Mouse (Mus musculus) embryonic facial prominence, embryonic 12.5 days (tissue): ENCODE results near the gene Prss21. TPM values are rescaled to one million over a fixed set of nuclear protein-coding genes. Genes with fewer than 3 reads are reported as not detected.

Experiments
- ATAC-seq: fragments of 200-750 bp; cut with Nextera tagmentation; 2 replicates; pipeline ENCODE4 v1.8.0; 2017; ENCODE audit not compliant: insufficient number of reproducible peaks, insufficient read depth, low FRiP score, low TSS enrichment
- H3K27ac ChIP-seq: fragments of 300-500 bp; sonication (generic); 2 replicates; pipeline ENCODE4 v1.5.1; 2016; ENCODE audit warnings: mild to moderate bottlenecking
- H3K27me3 ChIP-seq: fragments of 300-500 bp; sonication (generic); 2 replicates; pipeline ENCODE4 v1.6.1; 2016; ENCODE audit warnings: mild to moderate bottlenecking, moderate library complexity
- H3K36me3 ChIP-seq: fragments of 300-500 bp; sonication (generic); 2 replicates; pipeline ENCODE4 v1.6.1; 2016; ENCODE audit warnings: mild to moderate bottlenecking
- H3K4me1 ChIP-seq: fragments of 300-500 bp; sonication (generic); 2 replicates; pipeline ENCODE4 v1.6.1; 2016
- H3K4me2 ChIP-seq: fragments of 300-500 bp; sonication (generic); replicated peaks from 2 replicates; pipeline ENCODE4 v1.6.1; 2016; ENCODE audit warnings: mild to moderate bottlenecking, moderate library complexity
- H3K4me3 ChIP-seq: fragments of 300-500 bp; sonication (generic); 2 replicates; pipeline ENCODE4 v1.5.1; 2016; ENCODE audit warnings: mild to moderate bottlenecking
- H3K9ac ChIP-seq: fragments of 300-500 bp; sonication (generic); 2 replicates; pipeline ENCODE4 v1.6.1; 2016; ENCODE audit warnings: mild to moderate bottlenecking, moderate library complexity
- H3K9me3 ChIP-seq: fragments of 300-500 bp; sonication (generic); 2 replicates; pipeline ENCODE4 v1.6.1; 2016; ENCODE audit warnings: mild to moderate bottlenecking, moderate library complexity
- WGBS: fragments of 180-500 bp; shearing (Covaris S2); methylation state at CpG from one replicate; pipeline ENCODE4 v1.1.7; 2016; 5-methylcytosine and 5-hydroxymethylcytosine counted together
- polyA plus RNA-seq: library from polyadenylated mRNA; unstranded; fragments of >200 nt; fragmentation: Nextera tagmentation; extraction: Ambion mirVana; gene quantifications from 2 replicates; pipeline ENCODE4 v1.2.1, GENCODE M21; 2016

Prss21 gene
- polyA plus RNA-seq, 1 experiment from 2014 or later = not detected

DNA sequence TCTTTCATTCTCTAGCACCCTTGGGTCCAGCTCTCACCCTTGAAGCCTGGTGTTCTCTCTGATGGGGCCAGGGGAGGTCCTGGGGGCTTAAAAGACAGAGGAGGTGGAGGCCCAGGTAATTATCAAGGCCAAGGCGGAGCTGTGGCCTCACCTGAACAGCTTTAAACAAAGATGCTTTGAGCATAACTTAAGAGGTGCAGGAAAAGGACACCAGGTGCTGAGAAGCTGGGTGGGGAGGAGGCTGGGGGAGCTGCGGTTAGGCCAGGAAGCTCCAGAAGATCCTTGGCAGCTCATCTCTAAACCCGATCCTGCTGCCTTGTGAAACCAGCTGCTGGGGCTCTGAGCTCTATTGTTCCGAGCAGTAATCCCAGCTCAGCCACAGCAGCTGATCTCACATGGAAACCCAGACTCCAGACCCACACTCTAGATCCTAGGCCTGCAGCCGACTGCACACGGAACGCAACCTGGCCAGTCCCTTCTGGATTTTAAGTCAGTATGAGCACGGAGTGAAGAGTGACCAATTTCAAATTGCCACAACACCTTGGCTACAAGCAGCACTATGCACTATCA lies 31.8 kb upstream of the Prss21 start, which contains the start of gene Prss33:
Prss33 (minus strand) TSS at position 51 of the 570 bp plus-strand sequence.
- peaks cover 34% of the 10 kb centered on the region; the same call in 1 of the 2 replicates for H3K27me3 ChIP-seq

DNA sequence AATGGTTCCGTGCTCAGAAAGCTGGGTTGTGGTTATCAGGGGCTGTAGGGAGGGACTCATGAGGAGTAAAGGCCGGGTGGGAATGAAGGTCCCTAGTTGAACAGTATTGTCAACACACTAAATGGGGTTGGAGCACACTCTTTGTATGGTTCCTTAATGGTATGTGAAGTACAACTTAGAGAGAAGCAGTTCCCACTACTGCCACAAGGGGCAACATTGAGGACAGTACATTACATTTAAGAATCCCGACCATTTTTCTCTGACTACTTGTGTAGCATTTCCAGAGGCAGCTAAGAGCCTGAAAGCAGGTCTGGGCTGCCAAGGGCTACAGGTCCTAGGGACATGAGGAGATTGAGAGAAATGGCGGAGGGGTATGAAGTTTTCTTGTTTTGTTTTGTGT lies 26.7 kb upstream of the Prss21 start:
- no peak for ATAC-seq
- 33% methylated on average over 4 of the region's 4 CpGs for WGBS

More for the DNA sequence above, 31.8 kb upstream of the Prss21 start, which contains the start of gene Prss33:
- Histone ChIP-seq H3K36me3 (no peaks in the 10 kb centered on the region), H3K27ac (no peak within 1 kb of the TSS), H3K4me2 (no peak within 1 kb of the TSS), H3K9me3 (no peaks in the 10 kb centered on the region), H3K9ac (no peak within 1 kb of the TSS), H3K4me1 (no peaks in the 10 kb centered on the region), H3K4me3 (no peak within 1 kb of the TSS)
- WGBS = 66% methylated on average over 8 of the region's 8 CpGs
- no peak for ATAC-seq

DNA sequence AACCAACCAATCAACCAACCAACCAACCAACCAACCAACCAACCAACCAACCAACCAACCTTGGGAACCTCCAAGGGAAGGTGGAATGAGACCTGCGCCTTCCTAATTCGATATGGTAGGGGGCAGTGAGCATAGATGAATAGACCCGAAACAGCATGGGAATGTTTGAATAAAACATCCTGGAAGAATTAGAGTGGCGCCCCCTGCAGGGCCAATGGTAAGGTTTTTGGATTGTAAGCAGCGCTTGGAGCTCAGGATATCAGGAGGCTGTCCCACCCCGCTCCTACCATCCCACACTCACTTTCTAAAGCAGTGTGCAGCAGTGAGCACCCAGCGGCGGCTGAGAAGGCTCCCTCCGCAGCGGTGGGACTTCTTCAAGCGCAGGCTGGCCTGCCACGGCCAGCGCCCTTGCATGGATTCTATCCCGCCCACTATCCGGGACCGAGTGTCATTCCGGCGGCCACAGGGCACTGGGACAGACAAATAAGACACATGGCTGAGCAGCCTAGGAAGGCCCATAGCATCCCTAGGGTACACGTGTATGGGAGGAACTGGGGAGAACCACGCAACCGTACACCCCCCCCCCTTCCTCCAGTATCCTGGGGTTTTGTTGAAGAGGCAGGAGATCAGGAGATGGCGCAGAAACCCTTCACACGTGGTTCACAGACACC lies 24.6 kb upstream of the Prss21 start:
- H3K9ac ChIP-seq = no peak overlapping the region
- peak overlapping the region; percentile 40 for H3K4me2 ChIP-seq
- H3K4me1 ChIP-seq = no peaks in the 10 kb centered on the region
- no peaks in the 10 kb centered on the region for H3K9me3 ChIP-seq
- no peak overlapping the region for H3K27ac ChIP-seq
- no peaks in the 10 kb centered on the region for H3K36me3 ChIP-seq
- H3K4me3 ChIP-seq = 0 out of 2 replicates have a peak overlapping the region, but pooled peaks have one; percentile 15
- 42% methylated on average over 23 of the region's 23 CpGs for WGBS
- no peak for ATAC-seq
- peaks cover 5% of the 10 kb centered on the region; the same call in 1 of the 2 replicates for H3K27me3 ChIP-seq

More for the DNA sequence above, 26.7 kb upstream of the Prss21 start:
- Histone ChIP-seq H3K36me3 (no peaks in the 10 kb centered on the region), H3K4me2 (no peak overlapping the region), H3K27ac (no peak overlapping the region), H3K27me3 (peaks cover 8% of the 10 kb centered on the region; the same call in 1 of the 2 replicates), H3K4me1 (no peaks in the 10 kb centered on the region), H3K9me3 (no peaks in the 10 kb centered on the region), H3K4me3 (no peak overlapping the region), H3K9ac (no peak overlapping the region)

DNA sequence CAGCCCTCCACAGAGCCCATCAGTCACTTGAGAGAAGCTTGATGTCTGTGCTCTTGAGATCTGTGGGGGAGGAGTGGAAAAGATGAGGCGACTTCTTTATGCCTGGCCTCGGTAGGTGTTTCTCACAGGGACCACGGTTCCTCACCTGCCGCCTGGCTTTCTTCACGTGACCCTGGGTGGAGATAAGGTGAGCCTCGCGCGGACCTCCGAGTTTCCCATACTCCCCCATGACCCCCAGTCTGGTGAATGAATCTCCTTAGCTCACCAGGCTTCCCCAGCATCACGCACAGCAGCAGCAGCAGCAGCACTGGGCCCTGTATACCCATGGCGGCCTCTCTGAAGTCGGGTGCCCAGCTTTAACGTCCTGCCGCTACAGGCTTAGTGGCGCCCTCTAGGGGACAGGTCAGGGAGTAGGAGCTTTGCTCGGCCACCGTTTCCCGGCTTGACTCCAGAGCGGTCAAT lies 24.0 kb upstream of the Prss21 start, which contains the start of the genes Prss32 and Prss41:
Prss32 (plus strand) TSS at position 44 of the 462 bp plus-strand sequence.
Prss41 (minus strand) TSS at position 361 of the 462 bp plus-strand sequence.
- Histone ChIP-seq H3K4me2 (peak within 1 kb of the TSS; percentile 40), H3K4me3 (peak within 1 kb of the TSS; percentile 15; the same call in 1 of the 2 replicates), H3K27ac (no peak within 1 kb of the TSS), H3K4me1 (no peaks in the 10 kb centered on the region), H3K27me3 (peaks cover 5% of the 10 kb centered on the region; the same call in 1 of the 2 replicates), H3K9me3 (no peaks in the 10 kb centered on the region), H3K9ac (peak within 1 kb of the TSS; percentile 10; the same call in 1 of the 2 replicates), H3K36me3 (no peaks in the 10 kb centered on the region)
- 12% methylated on average over 19 of the region's 19 CpGs for WGBS
- ATAC-seq = no peak

DNA sequence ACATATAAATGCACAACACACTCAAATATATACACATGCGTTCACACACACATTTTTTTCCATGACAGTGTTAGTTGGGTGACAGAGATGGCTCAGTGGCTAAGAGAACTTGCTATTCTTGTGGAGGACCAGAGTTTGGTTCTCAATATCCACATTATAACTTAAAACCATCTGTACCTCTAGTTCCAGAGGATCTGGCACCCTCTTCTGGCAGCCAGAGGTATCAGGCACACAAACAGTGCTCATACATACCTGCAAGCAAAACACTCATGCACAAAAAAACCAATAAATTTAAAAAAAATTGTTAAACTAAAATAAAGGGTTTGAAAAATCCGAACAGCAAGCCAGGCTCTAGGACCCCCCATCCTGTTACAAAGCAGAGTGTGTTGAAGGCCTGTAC lies 17.8 kb upstream of the Prss21 start:
- Histone ChIP-seq H3K4me3 (no peak overlapping the region), H3K4me2 (no peak overlapping the region), H3K27ac (no peak overlapping the region), H3K27me3 (no peaks in the 10 kb centered on the region), H3K4me1 (no peaks in the 10 kb centered on the region), H3K9me3 (no peaks in the 10 kb centered on the region), H3K9ac (no peak overlapping the region), H3K36me3 (no peaks in the 10 kb centered on the region)
- ATAC-seq = no peak
- 56% methylated on average over 2 of the region's 2 CpGs for WGBS

DNA sequence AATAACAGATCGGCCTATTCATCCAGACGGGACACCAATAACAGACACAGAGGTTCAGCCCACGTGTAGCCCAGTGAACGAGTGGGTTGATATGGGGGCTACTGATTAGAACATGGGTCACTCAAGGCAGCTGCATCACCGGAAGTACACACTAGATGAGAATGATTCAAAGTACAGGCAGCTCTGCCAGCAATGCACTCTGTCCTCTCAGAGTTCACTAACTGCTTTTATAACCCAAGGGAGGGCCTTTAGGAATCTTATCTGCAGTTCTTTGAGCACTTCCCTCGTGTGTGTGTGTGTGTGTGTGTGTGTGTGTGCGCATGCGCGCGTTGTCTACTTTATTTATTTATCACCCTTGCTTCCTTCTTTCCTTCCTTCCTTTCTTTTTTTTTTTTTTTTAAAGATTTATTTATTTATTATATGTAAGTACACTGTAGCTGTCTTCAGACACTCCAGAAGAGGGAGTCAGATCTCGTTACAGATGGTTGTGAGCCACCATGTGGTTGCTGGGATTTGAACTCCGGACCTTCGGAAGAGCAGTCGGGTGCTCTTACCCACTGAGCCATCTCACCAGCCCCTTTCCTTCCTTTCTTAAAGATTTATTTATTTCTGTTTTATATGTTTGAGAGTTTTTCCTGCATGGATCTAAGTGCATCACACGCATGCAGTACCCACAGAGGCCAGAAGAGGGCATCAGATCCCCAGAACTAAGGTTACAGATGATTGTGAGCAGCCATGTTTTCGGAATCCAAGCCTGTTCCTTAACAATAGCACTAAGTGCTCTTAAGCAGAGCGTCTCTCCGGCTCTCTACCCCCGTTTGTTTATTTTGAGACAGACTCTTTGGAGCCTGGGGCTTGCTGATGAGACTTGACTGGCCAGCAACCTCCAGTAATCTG lies 16.8 kb upstream of the Prss21 start:
- no peaks in the 10 kb centered on the region for H3K9me3 ChIP-seq
- no peak overlapping the region for H3K27ac ChIP-seq
- WGBS = 60% methylated on average over 18 of the region's 19 CpGs
- H3K36me3 ChIP-seq = no peaks in the 10 kb centered on the region
- H3K9ac ChIP-seq = no peak overlapping the region
- no peak for ATAC-seq
- H3K4me3 ChIP-seq = no peak overlapping the region
- no peaks in the 10 kb centered on the region for H3K27me3 ChIP-seq
- H3K4me2 ChIP-seq = no peak overlapping the region
- H3K4me1 ChIP-seq = no peaks in the 10 kb centered on the region

DNA sequence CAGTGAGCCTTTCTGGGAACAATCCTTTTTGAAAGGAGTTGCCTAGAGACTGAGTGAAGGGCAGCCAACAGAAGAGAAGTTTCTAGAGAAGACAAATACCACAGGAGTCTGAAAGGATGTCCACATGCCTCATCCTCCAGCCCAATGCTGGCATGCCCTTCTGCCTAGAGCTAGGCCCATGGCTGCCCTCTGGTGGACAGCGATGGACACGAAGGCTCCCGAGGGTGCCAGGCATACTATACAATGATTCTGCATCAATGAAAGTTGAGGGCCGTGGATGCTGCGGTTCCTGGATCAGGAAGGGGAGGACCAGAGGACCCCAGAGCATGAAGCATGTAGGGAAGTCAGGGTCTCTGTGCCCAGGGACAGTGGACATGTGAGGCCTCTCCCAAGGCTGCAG lies 14.6 kb upstream of the Prss21 start:
- H3K27ac ChIP-seq = no peak overlapping the region
- H3K9ac ChIP-seq = no peak overlapping the region
- no peaks in the 10 kb centered on the region for H3K4me1 ChIP-seq
- no peaks in the 10 kb centered on the region for H3K9me3 ChIP-seq
- no peak overlapping the region for H3K4me3 ChIP-seq
- ATAC-seq = no peak
- H3K4me2 ChIP-seq = no peak overlapping the region
- H3K27me3 ChIP-seq = no peaks in the 10 kb centered on the region
- H3K36me3 ChIP-seq = no peaks in the 10 kb centered on the region
- WGBS = 28% methylated on average over 5 of the region's 5 CpGs

DNA sequence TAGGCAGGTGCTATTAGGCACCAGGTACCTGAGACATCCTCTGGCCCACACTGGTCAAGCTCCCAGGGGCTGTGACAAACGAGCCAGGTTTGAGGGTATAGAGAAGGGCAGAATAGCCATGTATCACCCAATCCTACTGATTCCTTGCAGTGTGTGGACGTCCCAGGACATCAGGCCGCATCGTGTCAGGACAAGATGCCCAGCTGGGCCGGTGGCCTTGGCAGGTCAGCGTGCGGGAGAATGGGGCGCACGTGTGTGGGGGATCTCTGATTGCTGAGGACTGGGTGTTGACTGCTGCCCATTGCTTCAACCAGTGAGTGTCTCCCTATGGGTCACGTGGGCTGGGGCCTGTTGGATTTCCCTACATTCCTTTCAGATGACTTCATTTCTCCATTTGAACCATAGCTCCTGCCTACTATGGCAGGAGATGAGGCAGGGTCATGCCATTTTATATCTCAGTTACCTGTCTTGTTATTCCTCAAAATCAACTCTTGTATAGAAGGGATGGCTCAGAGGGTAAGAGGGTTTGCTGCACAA lies 13.6 kb upstream of the Prss21 start:
- no peaks in the 10 kb centered on the region for H3K36me3 ChIP-seq
- H3K27ac ChIP-seq = no peak overlapping the region
- no peak for ATAC-seq
- no peaks in the 10 kb centered on the region for H3K9me3 ChIP-seq
- H3K4me2 ChIP-seq = no peak overlapping the region
- no peak overlapping the region for H3K4me3 ChIP-seq
- H3K27me3 ChIP-seq = no peaks in the 10 kb centered on the region
- WGBS = 86% methylated on average over 10 of the region's 10 CpGs
- no peaks in the 10 kb centered on the region for H3K4me1 ChIP-seq
- no peak overlapping the region for H3K9ac ChIP-seq

DNA sequence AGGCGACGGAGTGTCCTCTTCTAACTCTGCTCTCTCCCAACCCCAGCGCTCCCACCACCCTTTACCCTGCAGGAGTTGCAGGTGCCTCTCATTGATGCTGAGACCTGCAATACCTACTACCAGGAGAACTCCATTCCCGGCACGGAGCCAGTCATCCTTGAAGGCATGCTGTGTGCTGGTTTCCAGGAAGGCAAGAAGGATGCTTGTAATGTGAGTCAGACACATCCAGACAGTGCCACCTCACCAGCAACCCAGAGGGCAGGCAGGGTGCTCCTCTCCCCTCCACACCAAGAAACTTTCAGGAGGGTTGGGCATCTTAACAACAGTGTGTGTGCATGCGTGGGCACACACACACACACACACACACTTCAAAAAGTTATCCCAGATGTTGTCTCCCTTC lies 10.7 kb upstream of the Prss21 start:
- 85% methylated on average over 6 of the region's 6 CpGs for WGBS
- no peaks in the 10 kb centered on the region for H3K27me3 ChIP-seq

DNA sequence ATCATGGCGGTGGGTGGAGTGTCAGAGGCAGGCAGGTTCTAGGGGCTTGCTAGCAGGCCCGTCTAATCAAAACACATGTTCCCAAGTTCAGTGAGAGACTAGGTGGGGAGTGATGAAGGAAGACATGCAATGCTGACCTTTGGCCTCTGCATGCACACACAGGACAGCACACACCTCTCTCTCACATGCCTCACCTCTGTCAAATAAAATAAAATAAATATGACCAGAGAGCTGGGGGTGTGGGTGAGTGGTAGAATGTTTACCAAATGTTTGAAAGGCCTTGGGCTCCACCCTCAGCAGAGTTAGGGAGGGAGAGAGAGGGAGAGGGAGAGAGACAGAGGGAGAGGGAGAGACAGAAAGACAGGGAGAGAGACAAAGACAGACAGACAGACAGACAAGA lies 9.9 kb upstream of the Prss21 start:
- 73% methylated on average over 2 of the region's 2 CpGs for WGBS

More for the DNA sequence above, 10.7 kb upstream of the Prss21 start:
- no peak overlapping the region for H3K9ac ChIP-seq
- H3K4me1 ChIP-seq = no peaks in the 10 kb centered on the region
- ATAC-seq = no peak
- no peaks in the 10 kb centered on the region for H3K36me3 ChIP-seq
- no peaks in the 10 kb centered on the region for H3K9me3 ChIP-seq
- no peak overlapping the region for H3K4me2 ChIP-seq
- no peak overlapping the region for H3K4me3 ChIP-seq
- no peak overlapping the region for H3K27ac ChIP-seq

DNA sequence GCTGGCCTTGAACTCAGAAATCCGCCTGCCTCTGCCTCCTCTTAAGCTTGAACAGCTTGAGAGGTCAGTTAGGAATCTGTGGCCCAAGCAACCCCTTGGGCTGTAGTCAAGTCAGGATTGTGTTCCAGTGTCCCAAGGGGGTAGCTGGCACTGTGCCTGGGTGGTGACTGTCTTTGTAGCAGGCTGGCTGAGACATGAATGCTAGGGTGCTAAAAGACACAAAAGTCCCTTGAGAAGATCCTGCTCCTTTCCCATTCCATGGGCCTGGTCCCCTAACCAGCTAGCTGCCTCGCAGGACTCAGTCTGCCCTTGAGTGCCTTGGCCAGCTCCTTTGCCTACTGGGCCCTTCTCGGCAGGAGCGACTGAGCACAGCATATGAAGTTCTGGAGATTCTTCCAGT lies 4.9 kb upstream of the Prss21 start:
- no peak for ATAC-seq
- H3K4me3 ChIP-seq = no peak overlapping the region
- H3K4me2 ChIP-seq = no peak overlapping the region
- no peaks in the 10 kb centered on the region for H3K9me3 ChIP-seq
- no peaks in the 10 kb centered on the region for H3K4me1 ChIP-seq
- no peaks in the 10 kb centered on the region for H3K27me3 ChIP-seq
- H3K9ac ChIP-seq = no peak overlapping the region
- H3K27ac ChIP-seq = no peak overlapping the region
- WGBS = 82% methylated on average over 4 of the region's 4 CpGs
- no peaks in the 10 kb centered on the region for H3K36me3 ChIP-seq

More for the DNA sequence above, 9.9 kb upstream of the Prss21 start:
- H3K27me3 ChIP-seq = no peaks in the 10 kb centered on the region
- no peak overlapping the region for H3K4me3 ChIP-seq
- ATAC-seq = no peak
- H3K36me3 ChIP-seq = no peaks in the 10 kb centered on the region
- no peak overlapping the region for H3K4me2 ChIP-seq
- H3K27ac ChIP-seq = no peak overlapping the region
- no peaks in the 10 kb centered on the region for H3K4me1 ChIP-seq
- H3K9ac ChIP-seq = no peak overlapping the region
- H3K9me3 ChIP-seq = no peaks in the 10 kb centered on the region
